Mouse (Mus musculus) cortical plate, adult 2 months (tissue): ENCODE results near the gene Dnajc16.

Source experiments
- CTCF ChIP-seq: fragments of 200-500 bp; IDR thresholded peaks from 2 replicates; pipeline ENCODE4 v1.5.1; 2011; ENCODE audit warnings: mild to moderate bottlenecking, control low read depth, low read length; ENCODE audit not compliant: insufficient read depth; ENCODE audit errors: extremely low read depth
- POLR2A ChIP-seq: fragments of 200-500 bp; IDR thresholded peaks from 2 replicates; pipeline ENCODE4 v1.6.1; 2011; ENCODE audit warnings: mild to moderate bottlenecking, low read length, control low read depth; ENCODE audit not compliant: insufficient read depth; ENCODE audit errors: extremely low read depth

- TF ChIP-seq CTCF (no peak), POLR2A (no peak)
These were observed 27.0 kb upstream of the Dnajc16 start for GRCm38 (mm10) chr4:141817706-141818105.
